Mouse (Mus musculus): ENCODE measurements at regions not wholly inside any gene's neighbourhood (a gene's known extent, or its start where the extent isn't known, plus 50 kb on each side); places are given as distances from the start of the nearest gene placed in this dataset.

- no peak for DNase-seq (ENCODE audit: low read depth, low spot score)
Observed at GRCm38 (mm10) chr3:9957870-9958269, 130.0 kb upstream of the Gm9833 start.

- DNase-seq (ENCODE audit: low read depth, low spot score), result no peak
Observed at GRCm38 (mm10) chr3:9959716-9960661, 127.9 kb upstream of the Gm9833 start.

- DNase-seq (ENCODE audit: low read depth, low spot score), result peak; percentile 69
Observed at GRCm38 (mm10) chr3:9960696-9961095, 127.2 kb upstream of the Gm9833 start.

Measured in A20 (cell line).